Mouse (Mus musculus) erythroid progenitor cell, adult 5-6 weeks (primary cell): ENCODE measurements around the gene Gnai2. TPM values are rescaled to one million over a fixed set of nuclear protein-coding genes. Genes with fewer than 3 reads are reported as not detected.
A peak's percentile ranks its signal among the peaks of the same experiment; 100 is the strongest.

Experiments used
- ATAC-seq: replicated peaks from 2 replicates; pipeline ENCODE4 v1.8.0; 2016; ENCODE audit warnings: moderate number of reproducible peaks, mild to moderate bottlenecking, moderate TSS enrichment, inconsistent platforms; ENCODE audit not compliant: poor library complexity, low FRiP score, severe bottlenecking
- total RNA-seq, 2 experiments: library from RNA; stranded (forward) in 1 of 2; stranded (reverse) in 1 of 2; fragments of 150-400 nt in 1 of 2; fragments of 186-747, 209-891 nt in 1 of 2; gene quantifications; 2 replicates each; pipeline versions ENCODE4 v1.2.3 to v1.2.4; 2015 to 2017; ENCODE audit warnings: low replicate concordance in 2 of 2

Gene Gnai2
- total RNA-seq, 2 experiments from 2014 or later: 357 to 382 TPM

GRCm38 (mm10) chr9:107617461-107617860 lies 17.7 kb downstream of the Gnai2 start:
- no peak for ATAC-seq

- no peak for ATAC-seq
These were observed 20.1 kb downstream of the Gnai2 start for GRCm38 (mm10) chr9:107615035-107615434.

GRCm38 (mm10) chr9:107612945-107613569 lies 22.1 kb downstream of the Gnai2 start:
- ATAC-seq: no peak

GRCm38 (mm10) chr9:107612191-107612944 lies 22.8 kb downstream of the Gnai2 start:
- ATAC-seq: peak; percentile 91

- no peak for ATAC-seq
These were observed 23.5 kb downstream of the Gnai2 start for GRCm38 (mm10) chr9:107611456-107612190.

GRCm38 (mm10) chr9:107609433-107609830 lies 25.7 kb downstream of the Gnai2 start:
- no peak for ATAC-seq

- ATAC-seq: no peak
These were observed 26.3 kb downstream of the Gnai2 start, which contains the start of gene Sema3b for GRCm38 (mm10) chr9:107608741-107609432. TSS of gene Sema3b (minus strand) at chr9:107609229.

GRCm38 (mm10) chr9:107607653-107608245 lies 27.4 kb downstream of the Gnai2 start:
- ATAC-seq: no peak

- ATAC-seq: no peak
These were observed 28.1 kb downstream of the Gnai2 start for GRCm38 (mm10) chr9:107607036-107607435.

- ATAC-seq: no peak
These were observed 28.6 kb downstream of the Gnai2 start for GRCm38 (mm10) chr9:107606591-107606990.

GRCm38 (mm10) chr9:107605041-107605661 lies 30.0 kb downstream of the Gnai2 start:
- no peak for ATAC-seq

GRCm38 (mm10) chr9:107603251-107603650 lies 31.9 kb downstream of the Gnai2 start:
- ATAC-seq: no peak

GRCm38 (mm10) chr9:107602068-107602648 lies 33.0 kb downstream of the Gnai2 start:
- peak; percentile 80 for ATAC-seq

GRCm38 (mm10) chr9:107601275-107601674 lies 33.9 kb downstream of the Gnai2 start:
- ATAC-seq: no peak

GRCm38 (mm10) chr9:107600745-107601144 lies 34.4 kb downstream of the Gnai2 start:
- no peak for ATAC-seq

GRCm38 (mm10) chr9:107599842-107600241 lies 35.3 kb downstream of the Gnai2 start:
- ATAC-seq: no peak

- ATAC-seq: no peak
These were observed 35.7 kb downstream of the Gnai2 start for GRCm38 (mm10) chr9:107599433-107599832.

- ATAC-seq: no peak
These were observed 36.8 kb downstream of the Gnai2 start for GRCm38 (mm10) chr9:107598385-107598784.
